Mouse (Mus musculus) limb, embryonic 14.5 days (tissue): ENCODE results near the gene Lrch2. TPM values are rescaled to one million over a fixed set of nuclear protein-coding genes. Genes with fewer than 3 reads are reported as not detected.
"Not testable (repeated sequence)": the region's sequence is repeated elsewhere in the genome, so short reads cannot be mapped to it uniquely, and the experiment has no call there.

Experiments
- ATAC-seq: fragments of 200-750 bp; cut with Nextera tagmentation; 2 replicates; pipeline ENCODE4 v1.8.0; 2017; ENCODE audit warnings: low read depth, moderate number of reproducible peaks, moderate TSS enrichment; ENCODE audit not compliant: low FRiP score
- DNase-seq: peaks from one replicate; pipeline ENCODE4 v3.0.0-alpha.2; 2015; ENCODE audit warnings: low spot score
- H3K27ac ChIP-seq: fragments of 300-500 bp; sonication (generic); replicated peaks from 2 replicates; pipeline ENCODE4 v1.5.1; 2014; ENCODE audit warnings: low read depth, mild to moderate bottlenecking, low read length, moderate library complexity, mixed read lengths
- H3K27me3 ChIP-seq: fragments of 300-500 bp; sonication (generic); 2 replicates; pipeline ENCODE4 v1.6.1; 2014; ENCODE audit warnings: low read length, mixed read lengths; ENCODE audit not compliant: control insufficient read depth, insufficient read depth
- H3K36me3 ChIP-seq: fragments of 300-500 bp; sonication (generic); 2 replicates; pipeline ENCODE4 v1.6.1; 2014; ENCODE audit warnings: mild to moderate bottlenecking, low read length, moderate library complexity, mixed read lengths; ENCODE audit not compliant: control insufficient read depth, insufficient read depth
- H3K4me1 ChIP-seq: fragments of 300-500 bp; sonication (generic); 2 replicates; pipeline ENCODE4 v1.6.1; 2014; ENCODE audit warnings: antibody characterized with exemption, low read length, mixed read lengths; ENCODE audit not compliant: control insufficient read depth, insufficient read depth
- H3K4me2 ChIP-seq: fragments of 300-500 bp; sonication (generic); replicated peaks from 2 replicates; pipeline ENCODE4 v1.6.1; 2014; ENCODE audit warnings: low read depth, mild to moderate bottlenecking, low read length, moderate library complexity; ENCODE audit not compliant: severe bottlenecking
- H3K4me3 ChIP-seq: fragments of 300-500 bp; sonication (generic); replicated peaks from 2 replicates; pipeline ENCODE4 v1.5.1; 2014; ENCODE audit warnings: low read length
- H3K9ac ChIP-seq: fragments of 300-500 bp; sonication (generic); 2 replicates; pipeline ENCODE4 v1.6.1; 2014; ENCODE audit warnings: mild to moderate bottlenecking, low read depth, low read length, moderate library complexity; ENCODE audit not compliant: severe bottlenecking
- H3K9me3 ChIP-seq: fragments of 300-500 bp; sonication (generic); 2 replicates; pipeline ENCODE4 v1.6.1; 2016; ENCODE audit warnings: low read length; ENCODE audit not compliant: control insufficient read depth
- POLR2A ChIP-seq: fragments of 200-500 bp; IDR thresholded peaks from 2 replicates; pipeline ENCODE4 v1.8.0; 2012; ENCODE audit warnings: inconsistent platforms, mild to moderate bottlenecking, moderate library complexity, borderline replicate concordance; ENCODE audit not compliant: insufficient read depth, insufficient read length; ENCODE audit errors: extremely low read depth
- WGBS: fragments of 180-500 bp; shearing (Covaris S2); extraction: QIAGEN DNeasy Blood & Tissue Kit; methylation state at CpG from one replicate; pipeline ENCODE4 v1.1.7; 2014; 5-methylcytosine and 5-hydroxymethylcytosine counted together
- polyA plus RNA-seq, 2 experiments: library from polyadenylated mRNA; depleted of rRNA in 1 of 2; stranded (reverse) in 1 of 2; unstranded in 1 of 2; fragments of >200 nt; fragmentation: Nextera tagmentation in 1 of 2; extraction: Ambion mirVana in 1 of 2; gene quantifications; 2 replicates each; pipeline versions ENCODE4 v1.2.1 to v1.2.3; 2012 to 2014

Gene Lrch2
- polyA plus RNA-seq, 2 experiments = 9.6 to 15.8 TPM

DNA sequence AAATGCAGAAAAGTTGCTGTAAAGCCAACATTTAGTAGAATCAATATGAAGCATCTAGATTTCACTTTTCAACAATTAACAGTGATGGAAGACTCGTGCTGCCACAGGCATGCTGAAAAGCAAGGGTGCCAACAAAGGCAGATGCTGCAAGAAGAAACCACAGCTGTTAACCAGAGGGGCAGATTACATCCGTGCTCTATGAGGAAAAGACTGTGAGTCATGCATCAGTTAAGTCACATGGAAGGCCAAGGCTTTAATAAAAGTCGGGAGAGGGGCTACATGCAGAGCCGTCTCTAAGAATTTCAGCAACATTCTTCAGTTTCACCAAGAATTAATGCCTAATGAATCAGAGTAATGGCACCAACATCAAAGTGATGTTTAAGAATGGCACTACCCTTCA, 22.2 kb downstream of the Lrch2 start:
- Histone ChIP-seq H3K9me3 (no peaks in the 10 kb centered on the region), H3K4me2 (no peak overlapping the region), H3K9ac (no peak overlapping the region), H3K4me3 (no peak overlapping the region), H3K4me1 (no peaks in the 10 kb centered on the region), H3K27me3 (no peaks in the 10 kb centered on the region), H3K36me3 (no peaks in the 10 kb centered on the region), H3K27ac (no peak overlapping the region)
- 59% methylated on average over 4 of the region's 4 CpGs for WGBS
- DNase-seq (no peak), ATAC-seq (no peak)
- no peak for TF ChIP-seq POLR2A

DNA sequence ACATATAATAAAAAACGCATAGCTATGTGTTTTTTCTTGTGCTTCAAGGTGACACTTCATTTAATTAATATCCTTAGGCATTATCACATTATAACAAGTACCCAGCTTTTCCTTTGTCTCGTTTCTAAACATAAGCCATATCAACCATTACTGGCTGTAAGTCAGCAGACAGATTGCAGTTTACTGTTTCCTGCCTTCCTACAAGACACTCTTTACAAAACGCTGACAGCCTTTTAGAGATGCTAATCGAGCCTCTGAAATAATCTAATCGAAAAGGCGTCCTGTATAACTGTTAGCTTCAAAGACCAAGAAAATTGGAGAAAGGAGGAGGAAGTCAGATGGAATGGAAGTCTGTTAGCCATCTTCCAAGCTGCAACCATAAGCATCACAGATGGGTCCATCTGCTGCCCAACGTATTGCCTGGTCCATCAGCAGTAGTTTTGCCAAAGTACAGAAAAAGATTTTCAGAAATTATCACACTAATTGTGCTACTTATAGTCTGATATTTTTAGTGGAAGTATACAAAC, 26.2 kb downstream of the Lrch2 start:
- no peak for DNase-seq
- Histone ChIP-seq H3K9me3 (no peaks in the 10 kb centered on the region), H3K27ac (no peak overlapping the region), H3K36me3 (no peaks in the 10 kb centered on the region), H3K9ac (no peak overlapping the region), H3K27me3 (no peaks in the 10 kb centered on the region), H3K4me2 (no peak overlapping the region), H3K4me3 (no peak overlapping the region), H3K4me1 (no peaks in the 10 kb centered on the region)
- WGBS = 51% methylated on average over 7 of the region's 7 CpGs
- TF ChIP-seq POLR2A = no peak
- no peak for ATAC-seq

DNA sequence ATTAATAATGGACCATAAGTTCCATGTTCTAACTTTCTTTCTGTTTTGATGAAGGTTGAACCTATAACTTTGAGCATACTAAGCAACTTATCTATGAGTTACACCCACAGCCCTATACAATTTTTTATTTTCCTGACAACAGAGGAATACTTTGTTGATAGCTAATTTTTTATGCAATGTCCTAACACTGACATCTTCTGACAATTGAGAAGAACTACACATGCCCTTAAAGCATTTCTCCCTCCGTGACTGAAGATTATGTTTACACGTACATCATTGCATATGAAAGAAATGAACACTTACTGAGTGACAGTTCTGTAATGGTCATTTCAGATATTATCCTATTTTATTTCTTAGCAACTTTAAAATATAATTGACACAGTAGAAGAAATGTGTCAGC, 64.3 kb downstream of the Lrch2 start:
- H3K9me3 ChIP-seq = no peaks in the 10 kb centered on the region
- H3K27ac ChIP-seq = no peak overlapping the region
- WGBS = 72% methylated on average over 2 of the region's 2 CpGs
- TF ChIP-seq POLR2A = no peak
- H3K36me3 ChIP-seq = no peaks in the 10 kb centered on the region
- no peak overlapping the region for H3K4me2 ChIP-seq
- no peak overlapping the region for H3K9ac ChIP-seq
- H3K4me1 ChIP-seq = no peaks in the 10 kb centered on the region
- ATAC-seq = no peak
- H3K27me3 ChIP-seq = no peaks in the 10 kb centered on the region
- no peak overlapping the region for H3K4me3 ChIP-seq
- DNase-seq = no peak

DNA sequence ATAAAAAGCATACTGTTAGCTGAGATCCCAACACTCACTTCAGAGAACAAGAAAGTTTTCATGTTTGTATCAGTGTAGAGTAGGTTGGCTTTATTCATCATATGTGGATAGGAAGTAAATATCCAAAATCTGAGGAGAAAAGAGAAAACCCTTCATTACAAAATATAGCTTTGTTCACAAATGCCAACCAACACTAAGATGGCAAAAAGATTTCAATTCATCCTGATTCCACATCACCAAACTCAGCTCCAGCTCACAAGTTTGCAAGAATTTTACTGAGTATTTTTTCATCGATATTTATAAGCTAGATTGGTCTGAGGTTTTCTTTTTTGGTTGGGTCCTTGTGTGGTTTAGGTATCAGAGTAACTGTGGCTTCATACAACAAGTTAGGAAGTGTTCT, 100.3 kb downstream of the Lrch2 start, which contains the start of gene Vmn1r239-ps:
Gene Vmn1r239-ps, minus strand, starts transcription at position 101 of the 400 bp plus-strand sequence.
- not testable (repeated sequence) for H3K4me3 ChIP-seq, H3K27ac ChIP-seq, DNase-seq, ATAC-seq, H3K36me3 ChIP-seq, H3K9me3 ChIP-seq, H3K4me1 ChIP-seq, H3K27me3 ChIP-seq, H3K9ac ChIP-seq, H3K4me2 ChIP-seq
- 72% methylated on average over 1 of the region's 1 CpGs for WGBS

DNA sequence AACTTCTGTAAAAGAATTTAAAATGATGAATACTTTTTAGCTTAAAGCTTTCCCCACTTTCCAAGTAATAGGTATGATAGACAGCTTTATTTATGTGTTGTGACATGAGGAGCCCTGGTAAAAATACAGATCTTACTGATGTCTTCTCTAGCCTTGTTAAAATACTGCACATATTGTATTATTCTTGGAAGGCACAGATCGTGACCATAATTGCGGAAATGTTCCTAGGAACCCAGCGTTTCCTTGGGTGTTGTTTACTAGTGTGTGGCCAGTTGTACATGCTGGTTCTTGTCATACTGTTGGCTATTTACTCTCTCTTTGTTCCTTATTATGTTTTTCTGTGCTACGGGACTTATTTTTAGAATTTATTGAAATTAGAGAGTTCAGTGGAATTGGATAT, 110.5 kb downstream of the Lrch2 start:
- Histone ChIP-seq H3K27me3 (no peaks in the 10 kb centered on the region), H3K27ac (no peak overlapping the region), H3K9ac (no peak overlapping the region), H3K4me2 (no peak overlapping the region), H3K4me3 (no peak overlapping the region), H3K36me3 (no peaks in the 10 kb centered on the region), H3K9me3 (no peaks in the 10 kb centered on the region), H3K4me1 (no peaks in the 10 kb centered on the region)
- 84% methylated on average over 4 of the region's 4 CpGs for WGBS
- ATAC-seq (no peak), DNase-seq (no peak)
- TF ChIP-seq POLR2A = no peak

DNA sequence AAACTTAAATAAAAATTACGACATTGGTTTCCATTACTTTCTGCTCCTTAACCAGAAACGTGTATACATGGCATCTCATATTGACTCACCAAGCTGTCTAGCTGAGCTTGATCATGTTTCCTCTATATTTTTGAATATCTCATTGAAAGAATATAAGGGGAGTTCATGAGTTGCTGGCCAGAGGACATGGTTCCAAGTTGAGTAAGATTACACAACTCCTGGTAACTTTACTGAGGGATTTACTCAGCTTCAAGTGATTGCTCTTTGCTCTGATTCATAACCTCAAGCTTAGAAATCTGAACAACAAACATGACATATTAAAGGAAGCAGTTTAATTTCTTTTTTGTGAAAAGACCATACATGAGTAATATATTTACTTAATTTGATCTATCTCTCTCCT, 118.5 kb downstream of the Lrch2 start:
- DNase-seq (no peak), ATAC-seq (no peak)
- H3K9ac ChIP-seq = no peak overlapping the region
- no peak overlapping the region for H3K4me2 ChIP-seq
- H3K27me3 ChIP-seq = no peaks in the 10 kb centered on the region
- H3K4me1 ChIP-seq = no peaks in the 10 kb centered on the region
- no peak overlapping the region for H3K27ac ChIP-seq
- H3K9me3 ChIP-seq = no peaks in the 10 kb centered on the region
- no peak for TF ChIP-seq POLR2A
- no peaks in the 10 kb centered on the region for H3K36me3 ChIP-seq
- no peak overlapping the region for H3K4me3 ChIP-seq
- WGBS = 75% methylated on average over 2 of the region's 2 CpGs
